In genomic region chr3:82357340-82357739, GRCm38 (mm10) we compare ENCODE assay signal across 9 mouse cellular contexts. TPM values are rescaled to one million over a fixed set of nuclear protein-coding genes. Genes with fewer than 3 reads are reported as not detected.
DNase-seq lines count a peak whose midpoint lies in the region; ATAC-seq and TF ChIP-seq lines count a peak whose summit lies in the region.
"Had no signal": no experiment of that assay in that cellular context is flagged by ENCODE, and none has a peak within 500 bp of the region (broad histone marks: within the 10 kb centered on the region; RNA-seq: fewer than 3 reads in every experiment).

No protein-coding gene starts in this region.

- H3K4me3 ChIP-seq in heart, postnatal 0 days (ENCODE audit: low read depth, low read length), result peak overlapping the region; percentile 55
- peak overlapping the region; percentile 87 for H3K4me3 ChIP-seq in brown adipose tissue, adult 24 weeks (ENCODE audit: insufficient read depth, low read depth, low read length)
- peak overlapping the region; percentile 86 for H3K4me3 ChIP-seq in hindbrain, embryonic 13.5 days
- H3K4me3 ChIP-seq in midbrain, embryonic 12.5 days, result peak overlapping the region; percentile 86

- no peaks in the 10 kb centered on the region for H3K9me3 ChIP-seq in heart, postnatal 0 days (replicated peaks; ENCODE audit: control insufficient read depth, low read length)
- no peaks in the 10 kb centered on the region for H3K9me3 ChIP-seq in hindbrain, embryonic 13.5 days
- H3K9me3 ChIP-seq in midbrain, embryonic 12.5 days, result no peaks in the 10 kb centered on the region

- no peaks in the 10 kb centered on the region for H3K36me3 ChIP-seq in heart, postnatal 0 days (replicated peaks; ENCODE audit: control insufficient read depth, insufficient read depth, low read length)
- peaks cover 16% of the 10 kb centered on the region for H3K36me3 ChIP-seq in hindbrain, embryonic 13.5 days
- peaks cover 5% of the 10 kb centered on the region; the same call in 1 of the 2 replicates for H3K36me3 ChIP-seq in midbrain, embryonic 12.5 days
- H3K36me3 ChIP-seq: G1E had no signal

- intact Hi-C loops in heart, postnatal 36 days (cut with DNase I), result no loop called here

- no peak for DNase-seq in heart, postnatal 0 days (ENCODE audit: low spot score)
- no peak for DNase-seq in heart, postnatal 36 days
- DNase-seq in gastrocnemius, postnatal 10 days, result no peak
- no peak for DNase-seq in adrenal gland, postnatal 36 days

- no peak for TF ChIP-seq CTCF in heart, postnatal 0 days (IDR thresholded peaks at IDR 0.05; ENCODE audit: low read depth)

- no peak for TF ChIP-seq EP300 in heart, postnatal 0 days (IDR thresholded peaks at IDR 0.05; ENCODE audit: low read depth)

- H3K4me1 ChIP-seq in heart, postnatal 0 days (ENCODE audit: control insufficient read depth, insufficient read depth), result peaks cover 4% of the 10 kb centered on the region; the same call in 1 of the 2 replicates
- H3K4me1 ChIP-seq in brown adipose tissue, adult 24 weeks (ENCODE audit: control insufficient read depth, insufficient read depth, insufficient read length, low read length), result no peaks in the 10 kb centered on the region
- peaks cover 7% of the 10 kb centered on the region for H3K4me1 ChIP-seq in hindbrain, embryonic 13.5 days (replicated peaks)
- 0 out of 2 replicates have a peak, but pooled peaks cover 4% of the 10 kb centered on the region for H3K4me1 ChIP-seq in midbrain, embryonic 12.5 days

- WGBS in heart, postnatal 0 days, result 10% methylated on average over 5 of the region's 5 CpGs
- 0% methylated on average over 4 of the region's 5 CpGs for WGBS in hindbrain, embryonic 13.5 days
- WGBS in midbrain, embryonic 12.5 days, result 1% methylated on average over 4 of the region's 5 CpGs

- ATAC-seq in heart, postnatal 0 days (ENCODE audit: insufficient read depth, low read depth), result no peak
- peak; percentile 36 for ATAC-seq in hindbrain, embryonic 13.5 days (ENCODE audit: low FRiP score)
- peak; percentile 38 for ATAC-seq in midbrain, embryonic 12.5 days (ENCODE audit: low FRiP score, low read depth)
- ATAC-seq in activated CD4-positive, CD25-positive, alpha-beta regulatory T cell, adult 4 months, result no peak

- no peak overlapping the region for H3K9ac ChIP-seq in heart, postnatal 0 days (replicated peaks; ENCODE audit: low read depth, low read length)
- H3K9ac ChIP-seq in hindbrain, embryonic 13.5 days, result peak overlapping the region; percentile 57; the same call in 1 of the 2 replicates
- peak overlapping the region; percentile 31; the same call in 1 of the 2 replicates for H3K9ac ChIP-seq in midbrain, embryonic 12.5 days (replicated peaks)

- H3K4me2 ChIP-seq in heart, postnatal 0 days (ENCODE audit: low read depth, low read length), result peak overlapping the region; percentile 73
- H3K4me2 ChIP-seq in hindbrain, embryonic 13.5 days, result peak overlapping the region; percentile 57
- H3K4me2 ChIP-seq in midbrain, embryonic 12.5 days (replicated peaks), result peak overlapping the region; percentile 68

- no peaks in the 10 kb centered on the region for H3K27me3 ChIP-seq in heart, postnatal 0 days (ENCODE audit: control insufficient read depth, insufficient read depth, low read length)
- peaks cover 2% of the 10 kb centered on the region; the same call in 1 of the 2 replicates for H3K27me3 ChIP-seq in hindbrain, embryonic 13.5 days
- H3K27me3 ChIP-seq in midbrain, embryonic 12.5 days, result no peaks in the 10 kb centered on the region

- no peak overlapping the region for H3K27ac ChIP-seq in heart, postnatal 0 days (ENCODE audit: low read depth)
- H3K27ac ChIP-seq in brown adipose tissue, adult 24 weeks (replicated peaks; ENCODE audit: low read depth, low read length), result no peak overlapping the region; the same call in 1 of the 2 replicates
- peak overlapping the region; percentile 83 for H3K27ac ChIP-seq in hindbrain, embryonic 13.5 days
- H3K27ac ChIP-seq in midbrain, embryonic 12.5 days (replicated peaks), result peak overlapping the region; percentile 78

RNA-seq across cellular contexts. Expression of gene Map9, which starts 0.5 kb away (rescaled TPM):
- 1.8 and 3.7 TPM in 2 replicates for total RNA-seq in heart, postnatal 0 days (2014; rRNA removed; ENCODE audit: low replicate concordance)
- 4.3 TPM in 2 replicates for polyA plus RNA-seq in heart, postnatal 0 days (2015; fragmentation: Nextera tagmentation; extraction: Ambion mirVana)
- total RNA-seq in heart, postnatal 36 days (2021), result 1 to 10 TPM; 1.8 to 2.1 TPM
- polyA plus RNA-seq in brown adipose tissue, adult 24 weeks (2012; ENCODE audit: insufficient read depth, insufficient read length, missing spikeins), result 0.46 and 8.8 TPM in 2 replicates
- polyA plus RNA-seq in hindbrain, embryonic 13.5 days (2015; fragmentation: Nextera tagmentation; extraction: Ambion mirVana), result 46.1 and 47.1 TPM in 2 replicates
- polyA plus RNA-seq in midbrain, embryonic 12.5 days (2016; fragmentation: Nextera tagmentation; extraction: Ambion mirVana), result 17.4 and 20.3 TPM in 2 replicates
- 1 to 10 TPM in 1 of 2 experiments, under 1 TPM in 1; 0.75 to 1.1 TPM for polyA plus RNA-seq in activated CD4-positive, CD25-positive, alpha-beta regulatory T cell, adult 4 months (2017; shearing (Covaris generic))
- 1 to 10 TPM; 1.7 to 1.9 TPM for total RNA-seq in gastrocnemius, postnatal 10 days (2021)
- total RNA-seq in adrenal gland, postnatal 36 days (2021), result 1 to 10 TPM; 5.6 to 5.8 TPM
- polyA plus RNA-seq: G1E had no signal

Comparison
In these comparisons a context has a peak if more than half of its experiments do, and no peak if none do; other contexts are left out.
1. ATAC-seq: peak in hindbrain, embryonic 13.5 days (single experiment) and midbrain, embryonic 12.5 days (single experiment); none in heart, postnatal 0 days (single experiment) and activated CD4-positive, CD25-positive, alpha-beta regulatory T cell, adult 4 months (single experiment).
2. H3K27ac ChIP-seq: peak in hindbrain, embryonic 13.5 days (single experiment) and midbrain, embryonic 12.5 days (single experiment); none in heart, postnatal 0 days (single experiment) and brown adipose tissue, adult 24 weeks (single experiment).
3. Peak in every context shown above with its lines, with median percentiles within 50 percentile points of each other: H3K4me2 ChIP-seq and H3K4me3 ChIP-seq.